Mouse (Mus musculus) ES-E14 (cell line): ENCODE measurements around the gene Fam120a. TPM values are rescaled to one million over a fixed set of nuclear protein-coding genes. Genes with fewer than 3 reads are reported as not detected.

Experiments used
- DNase-seq: peaks from one replicate; pipeline ENCODE4 v3.0.0-alpha.2; 2013; ENCODE audit warnings: low read depth, low spot score
- H3K27ac ChIP-seq: 2 replicates; pipeline ENCODE4 v1.5.1; 2012; ENCODE audit warnings: low read depth, mild to moderate bottlenecking, low read length, moderate library complexity, mixed read lengths; ENCODE audit not compliant: poor library complexity, insufficient read depth, severe bottlenecking
- H3K36me3 ChIP-seq: 2 replicates; pipeline ENCODE4 v1.6.1; 2012; ENCODE audit warnings: mild to moderate bottlenecking, low read length, moderate library complexity, mixed read lengths; ENCODE audit not compliant: control insufficient read depth, poor library complexity, insufficient read depth, severe bottlenecking
- H3K4me1 ChIP-seq, 2 experiments: fragments of 150-350 bp in 1 of 2; sonication (generic) in 1 of 2; 2 replicates each; pipeline ENCODE4 v1.6.1; 2012; ENCODE audit warnings: low read length in 2 of 2, mild to moderate bottlenecking in 1 of 2, mixed read lengths in 1 of 2; ENCODE audit not compliant: control insufficient read depth in 2 of 2, insufficient read depth in 2 of 2, poor library complexity in 1 of 2
- H3K4me3 ChIP-seq, 2 experiments: fragments of 150-350 bp in 1 of 2; sonication (generic) in 1 of 2; 2 replicates each; pipeline ENCODE4 v1.5.1; 2012; ENCODE audit warnings: low read length in 2 of 2, low read depth in 1 of 2, mild to moderate bottlenecking in 1 of 2, mixed read lengths in 1 of 2; ENCODE audit not compliant: insufficient read depth in 1 of 2, poor library complexity in 1 of 2, severe bottlenecking in 1 of 2
- H3K9ac ChIP-seq: 2 replicates; pipeline ENCODE4 v1.6.1; 2012; ENCODE audit warnings: low read depth, mild to moderate bottlenecking, low read length, mixed read lengths; ENCODE audit not compliant: poor library complexity, insufficient read depth, severe bottlenecking
- H3K9me3 ChIP-seq: fragments of 150-350 bp; sonication (generic); 2 replicates; pipeline ENCODE4 v1.6.1; 2012; ENCODE audit warnings: low read depth, mild to moderate bottlenecking, low read length; ENCODE audit not compliant: control insufficient read depth, insufficient read depth
- CHD2 ChIP-seq: IDR thresholded peaks from 2 replicates; pipeline ENCODE4 v1.6.1; 2014; ENCODE audit warnings: mild to moderate bottlenecking, low read depth, low read length, inconsistent platforms
- HCFC1 ChIP-seq: IDR thresholded peaks from 2 replicates; pipeline ENCODE4 v1.6.1; 2012; ENCODE audit warnings: low read length, inconsistent platforms, borderline replicate concordance; ENCODE audit not compliant: insufficient read depth
- MAFK ChIP-seq: IDR thresholded peaks from 2 replicates; pipeline ENCODE4 v1.6.1; 2014; ENCODE audit warnings: mild to moderate bottlenecking, low read depth, low read length, inconsistent platforms; ENCODE audit not compliant: insufficient read depth
- ZC3H11A ChIP-seq: IDR thresholded peaks from 2 replicates; pipeline ENCODE4 v1.6.1; 2012; ENCODE audit warnings: low read depth, mild to moderate bottlenecking, inconsistent platforms, low read length, borderline replicate concordance
- ZNF384 ChIP-seq: IDR thresholded peaks from 2 replicates; pipeline ENCODE4 v1.6.1; 2012; ENCODE audit warnings: low read depth, low read length, inconsistent platforms
- in situ Hi-C, 2 experiments: fragments of 600-800 bp; cut with MboI; formaldehyde crosslinking; loops; one replicate each; pipeline ENCODE4 v1.15.1; 2025; ENCODE audit warnings: low sequenced_read_pairs in 2 of 2, inconsistent platforms in 1 of 2; ENCODE audit not compliant: unreplicated experiment in 2 of 2
- total RNA-seq: library from RNA; depleted of rRNA; stranded (reverse); fragments of 300-350 nt; gene quantifications from 2 replicates; pipeline ENCODE4 v1.2.3, GENCODE M21; 2012

The Fam120a gene
- total RNA-seq, 1 experiment, result 111 TPM

DNA sequence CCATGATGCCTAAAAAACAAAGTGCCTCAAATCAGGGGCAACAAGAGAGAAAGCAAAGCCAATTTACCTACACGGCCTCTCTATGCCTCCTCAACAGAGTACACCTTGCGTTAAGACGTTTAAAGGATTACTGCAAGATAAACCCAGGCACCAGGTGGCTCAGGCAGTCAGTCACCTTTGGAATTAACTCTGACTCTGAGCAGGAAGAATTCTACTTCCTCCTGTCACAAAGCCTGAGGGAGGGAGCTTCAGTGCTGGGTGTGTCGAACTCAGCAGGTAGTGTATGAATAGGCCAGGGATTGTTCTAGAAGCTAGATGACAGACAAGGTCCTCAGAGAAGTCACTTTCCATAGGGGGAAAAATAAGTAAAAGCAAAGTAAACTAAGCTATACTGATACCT, 9.2 kb downstream of the Fam120a start:
- TF ChIP-seq HCFC1 (no peak), ZNF384 (no peak), ZC3H11A (no peak), CHD2 (no peak), MAFK (no peak)
- in situ Hi-C loops, result no loop called here
- DNase-seq, result no peak
- no peaks in the 10 kb centered on the region; the same call in 1 of the 2 replicates for H3K36me3 ChIP-seq
- no peak overlapping the region for H3K4me3 ChIP-seq
- no peaks in the 10 kb centered on the region for H3K9me3 ChIP-seq
- peaks cover 13 to 20% of the 10 kb centered on the region in 2 experiments for H3K4me1 ChIP-seq
- H3K27ac ChIP-seq, result peak overlapping the region; percentile 14; the same call in 1 of the 2 replicates
- H3K9ac ChIP-seq, result no peak overlapping the region

DNA sequence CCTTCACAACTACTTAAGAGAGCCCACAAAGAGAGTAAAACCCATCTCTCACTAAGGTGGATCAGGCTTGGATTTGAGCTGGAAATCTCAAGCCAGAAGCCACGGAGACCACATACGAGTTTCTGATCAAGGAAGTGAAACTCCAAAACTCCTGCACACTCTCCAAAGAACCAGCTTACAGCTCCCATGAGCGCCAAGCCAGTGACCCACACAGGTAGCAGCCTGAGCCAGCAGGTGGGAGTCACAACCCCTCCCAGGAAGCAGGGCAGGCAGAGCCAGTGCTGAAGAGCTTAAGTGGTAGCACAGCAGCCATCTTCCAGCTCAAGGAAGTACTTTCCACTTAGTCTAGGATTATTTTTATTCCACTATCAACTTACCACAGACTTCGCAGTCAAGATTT, 13.0 kb downstream of the Fam120a start:
- Histone ChIP-seq H3K36me3 (no peaks in the 10 kb centered on the region; the same call in 1 of the 2 replicates), H3K4me1 (peaks cover 19 to 26% of the 10 kb centered on the region in 2 experiments), H3K27ac (no peak overlapping the region), H3K9ac (no peak overlapping the region), H3K4me3 (no peak overlapping the region), H3K9me3 (no peaks in the 10 kb centered on the region)
- DNase-seq, result no peak
- no peak for TF ChIP-seq MAFK
- no peak for TF ChIP-seq CHD2
- no peak for TF ChIP-seq ZNF384
- no peak for TF ChIP-seq HCFC1
- no peak for TF ChIP-seq ZC3H11A
- in situ Hi-C loops, result no loop called here

- Histone ChIP-seq H3K4me1 (peaks cover 10 to 23% of the 10 kb centered on the region in 2 experiments), H3K9ac (no peak overlapping the region), H3K36me3 (peaks cover 10% of the 10 kb centered on the region), H3K27ac (no peak overlapping the region), H3K4me3 (peak overlapping the region in 1 of 2 experiments; percentile 51; a peak in 2 of 4 replicates), H3K9me3 (no peaks in the 10 kb centered on the region)
- TF ChIP-seq ZC3H11A (no peak), MAFK (no peak), ZNF384 (no peak), HCFC1 (no peak), CHD2 (no peak)
- peak; percentile 21 for DNase-seq
- in situ Hi-C loops, result no loop called here
Observed at GRCm38 (mm10) chr13:48950600-48951241, 17.1 kb downstream of the Fam120a start.

DNA sequence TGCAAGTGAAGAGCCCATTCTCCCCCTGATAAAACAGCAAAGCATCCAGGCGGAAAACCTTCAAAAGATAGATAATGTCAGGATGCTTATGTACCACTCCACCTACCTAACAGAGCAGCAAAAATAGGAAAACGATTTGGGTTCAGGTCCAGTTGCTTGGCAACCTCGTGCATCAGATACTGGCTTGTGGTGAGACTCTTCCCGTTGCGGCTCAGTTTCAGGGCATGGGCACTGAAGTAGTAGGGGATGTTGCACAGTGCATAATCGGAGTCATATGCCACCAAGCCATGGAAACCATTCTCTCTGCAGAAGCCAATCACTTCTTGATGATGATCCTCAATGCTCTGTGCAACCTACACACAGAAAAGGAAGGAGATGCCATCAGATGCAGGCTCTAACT, 18.9 kb downstream of the Fam120a start:
- Histone ChIP-seq H3K4me3 (no peak overlapping the region), H3K27ac (no peak overlapping the region), H3K36me3 (peaks cover 12% of the 10 kb centered on the region), H3K4me1 (peaks cover 8 to 18% of the 10 kb centered on the region in 2 experiments), H3K9me3 (no peaks in the 10 kb centered on the region), H3K9ac (no peak overlapping the region)
- TF ChIP-seq MAFK (no peak), HCFC1 (no peak), ZC3H11A (no peak), CHD2 (no peak), ZNF384 (no peak)
- in situ Hi-C loops, result no loop called here
- DNase-seq, result no peak
